Mouse (Mus musculus) T-cell, adult 2 months (primary cell): ENCODE results near the gene AC131692.1.

Experiments
- DNase-seq: peaks from one replicate; pipeline ENCODE4 v3.0.0; 2022; ENCODE audit warnings: low spot score

The AC131692.1 gene

DNA sequence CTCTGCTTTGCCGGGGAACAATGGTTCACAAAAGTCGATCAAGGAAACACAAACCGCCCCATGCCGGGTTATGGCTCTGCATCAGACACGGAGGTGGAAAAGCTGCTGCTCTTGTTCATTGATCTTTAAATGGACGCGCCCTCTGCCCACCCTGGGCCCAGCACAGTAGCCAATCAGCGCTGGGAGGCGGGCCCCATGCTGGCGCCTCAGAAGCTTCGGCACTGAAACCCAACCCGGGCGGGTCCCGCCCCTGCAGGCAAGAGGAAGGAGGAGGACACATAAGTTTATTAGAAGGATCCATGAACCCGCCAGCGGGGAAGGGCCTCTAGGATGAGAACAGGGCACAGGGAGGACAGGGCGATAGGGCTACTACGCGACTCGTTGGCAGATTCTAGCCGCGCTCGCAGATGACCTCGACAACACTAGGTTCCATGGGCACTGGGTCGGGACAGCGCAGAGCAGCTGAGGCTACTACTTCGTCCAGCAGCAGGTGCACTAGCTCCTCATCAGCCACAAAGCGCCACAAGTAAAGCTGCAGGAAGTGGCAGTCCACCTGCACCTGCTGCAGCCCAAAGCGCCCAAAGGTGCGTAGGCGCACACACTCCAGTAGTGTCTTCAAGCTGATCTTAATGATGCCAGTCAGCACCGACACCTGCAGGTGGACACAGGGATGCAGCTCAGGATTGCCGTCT, 26.3 kb upstream of the AC131692.1 start, which contains the start of gene Tm7sf2:
Tm7sf2 (minus strand) TSS at position 650 of the 692 bp plus-strand sequence.
- DNase-seq: peak; percentile 91

DNA sequence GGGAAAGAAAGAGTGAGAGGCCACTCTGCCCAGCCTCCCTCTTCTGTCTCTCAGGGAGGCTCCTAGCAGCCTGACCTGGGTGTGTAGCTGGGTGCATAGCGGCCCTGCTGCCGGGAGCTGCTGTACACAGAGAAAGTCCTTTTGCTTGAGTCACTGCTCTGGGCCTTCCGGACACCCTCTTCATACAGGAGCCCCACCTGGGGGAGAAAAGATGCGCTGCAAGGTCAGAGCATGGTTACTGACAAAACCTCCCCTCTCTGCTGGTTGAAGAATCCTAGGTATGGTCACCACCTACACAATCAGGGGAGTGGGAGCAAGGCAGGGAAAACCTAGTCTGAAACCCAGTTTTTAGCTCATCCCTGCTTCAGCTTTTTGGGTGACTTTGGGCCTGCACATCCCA, 25.3 kb upstream of the AC131692.1 start:
- no peak for DNase-seq

DNA sequence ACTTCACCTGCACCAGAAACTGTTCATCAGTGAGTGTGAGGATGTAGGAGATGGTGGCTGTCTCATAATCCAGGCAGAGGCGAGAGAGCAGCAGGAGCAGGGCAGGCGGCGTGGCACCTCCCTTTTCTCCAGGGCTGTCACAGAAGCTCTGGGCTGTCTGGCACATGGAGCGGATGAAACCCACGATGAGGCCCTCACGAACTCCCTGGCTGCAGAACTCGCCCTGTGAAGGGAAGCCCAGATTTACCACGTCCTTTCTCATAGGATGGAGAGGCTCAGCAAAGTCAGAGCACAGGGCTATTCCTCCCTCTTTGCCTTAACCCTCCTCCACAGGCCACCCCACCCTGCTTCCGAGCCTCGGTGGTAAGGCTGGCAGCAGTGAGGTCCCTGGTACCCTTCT, 24.4 kb upstream of the AC131692.1 start:
- no peak for DNase-seq

DNA sequence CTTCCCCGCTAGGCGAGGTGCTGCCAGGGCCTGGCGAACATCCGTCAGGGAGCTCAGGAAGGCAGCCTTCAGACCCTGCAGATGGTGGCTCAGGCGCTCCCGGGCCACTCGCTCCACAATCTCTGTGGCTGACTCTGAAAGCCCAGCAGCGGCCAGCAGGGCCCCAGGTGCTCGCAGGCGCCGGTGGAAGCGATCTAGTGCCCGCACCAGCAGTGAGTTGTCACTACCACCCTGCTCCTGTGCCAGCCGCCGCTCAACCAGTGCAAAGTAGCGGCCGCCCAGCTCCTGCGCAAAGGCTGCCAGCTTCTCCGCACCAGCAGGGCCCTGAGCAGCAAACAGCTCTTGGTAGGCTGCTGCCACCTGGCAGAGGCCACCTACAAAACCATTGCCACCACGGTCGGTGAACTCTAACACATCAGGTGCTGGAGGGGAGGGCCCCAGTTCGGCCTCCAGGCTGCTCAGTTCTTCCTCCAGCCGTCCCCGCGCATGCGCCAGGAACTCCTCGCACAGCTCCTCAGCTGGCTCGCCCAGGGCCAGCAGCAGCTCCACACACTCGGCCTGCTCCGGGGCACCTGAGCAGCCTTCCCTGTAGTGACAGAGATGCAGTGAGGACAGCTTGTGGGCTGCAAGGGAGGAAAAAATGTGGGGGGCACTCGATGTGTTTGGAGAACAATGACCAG, 23.5 kb upstream of the AC131692.1 start:
- no peak for DNase-seq

DNA sequence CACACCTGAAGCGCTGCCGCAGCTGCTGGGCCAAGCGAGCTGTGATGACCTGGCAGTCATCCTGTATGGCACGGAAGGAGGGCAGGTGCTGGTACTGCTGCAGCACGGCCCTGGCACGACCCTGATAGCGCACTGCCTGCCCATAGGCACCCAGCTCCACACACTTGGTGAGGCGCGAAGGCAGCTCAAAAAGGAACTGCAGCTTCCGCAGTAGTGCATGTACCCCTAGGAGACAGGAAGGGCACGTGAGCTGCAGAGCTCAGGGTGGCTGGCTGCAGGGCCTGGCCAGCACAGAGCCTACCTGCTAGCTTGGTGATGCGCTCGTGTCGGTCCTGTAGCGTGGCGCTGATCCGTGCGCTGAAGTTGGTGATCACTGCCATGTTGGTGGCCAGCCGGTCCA, 23.0 kb upstream of the AC131692.1 start:
- no peak for DNase-seq

DNA sequence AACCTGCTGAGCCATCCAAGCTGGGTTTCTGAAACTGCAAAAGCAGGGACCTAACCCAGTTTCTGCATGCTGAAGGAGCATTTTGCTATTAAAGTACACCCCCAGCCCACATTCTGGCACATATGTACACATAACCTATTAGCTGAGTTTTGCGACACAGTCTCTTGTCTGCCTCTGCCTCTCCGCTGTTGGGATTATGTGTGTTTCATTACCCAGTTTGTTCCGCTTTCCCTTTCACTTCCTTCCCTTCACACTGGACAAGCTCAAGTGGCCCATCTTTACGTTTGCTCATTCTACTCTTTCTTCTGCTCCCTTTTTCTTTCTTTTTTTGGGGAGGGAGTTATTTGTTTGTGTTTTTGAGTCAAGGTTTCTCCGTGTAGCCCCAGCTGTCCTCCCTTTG, 20.3 kb upstream of the AC131692.1 start:
- no peak for DNase-seq

DNA sequence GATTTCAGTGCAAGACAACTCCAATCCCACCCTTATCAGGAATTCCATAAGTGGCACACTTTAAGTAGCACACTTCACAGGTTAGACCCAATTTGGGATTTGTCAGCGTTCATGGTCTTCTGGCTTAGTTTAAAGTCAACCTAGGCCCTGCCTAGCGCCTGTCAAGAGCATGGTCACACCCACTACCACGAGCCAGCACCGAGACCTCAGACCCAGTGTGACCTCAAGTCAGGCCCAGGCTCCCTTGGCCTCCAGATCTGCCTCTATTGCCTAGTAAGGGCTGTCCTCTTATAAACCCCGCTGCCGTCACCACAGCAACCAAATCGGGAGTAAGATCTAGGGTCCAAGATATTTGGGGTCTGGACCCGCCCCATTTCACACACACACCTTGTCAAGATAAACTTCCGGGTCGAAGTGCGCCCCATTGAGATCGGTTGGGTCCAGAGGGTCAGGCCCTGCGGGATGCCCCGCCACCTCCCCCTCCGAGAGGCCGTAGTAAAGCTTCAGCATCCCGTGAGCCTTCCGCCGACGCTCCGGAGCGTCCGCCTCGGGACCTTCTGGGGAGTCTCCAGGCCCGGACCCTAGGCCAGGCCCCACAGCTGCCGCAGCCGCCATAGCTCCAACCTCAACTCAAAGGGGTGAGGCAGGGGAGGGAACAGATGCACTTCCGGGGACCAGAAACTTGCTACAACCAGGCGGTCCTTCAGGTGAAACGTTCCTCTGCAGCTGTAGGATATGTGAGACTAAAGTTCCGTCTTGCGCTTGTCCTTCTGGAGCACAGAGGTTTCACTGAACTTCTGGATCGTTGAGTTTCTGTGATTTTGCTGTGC, 17.4 kb upstream of the AC131692.1 start, which contains the start of gene Vps51:
Vps51 (minus strand) TSS at position 668 of the 830 bp plus-strand sequence.
- peak; percentile 88 for DNase-seq

DNA sequence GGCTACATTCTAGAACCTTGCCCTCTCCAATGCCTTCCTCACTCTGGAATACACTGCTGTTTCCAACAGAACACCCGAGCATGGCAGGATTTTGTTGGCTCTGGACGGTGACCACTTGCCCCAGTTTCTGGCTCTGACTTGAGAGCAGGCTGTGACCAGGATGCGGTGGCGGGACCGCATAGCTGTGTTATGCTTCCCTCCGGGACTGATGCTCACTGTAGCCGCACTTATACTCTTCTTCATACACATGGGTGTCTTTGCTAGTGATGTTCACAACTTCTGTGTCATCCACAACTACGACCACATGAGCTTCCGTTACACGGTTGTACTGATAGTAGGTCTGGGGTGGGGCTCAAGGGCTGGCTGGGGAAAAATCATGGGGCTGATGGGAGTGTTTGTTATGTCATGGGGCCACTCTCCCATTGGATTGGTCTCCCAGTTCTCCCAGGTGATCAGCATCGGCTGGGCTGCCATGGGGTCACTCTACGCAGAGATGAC, 14.2 kb upstream of the AC131692.1 start, which contains the start of gene Tmem262:
Tmem262 (plus strand) TSS at position 51 of the 498 bp plus-strand sequence.
- DNase-seq: no peak

DNA sequence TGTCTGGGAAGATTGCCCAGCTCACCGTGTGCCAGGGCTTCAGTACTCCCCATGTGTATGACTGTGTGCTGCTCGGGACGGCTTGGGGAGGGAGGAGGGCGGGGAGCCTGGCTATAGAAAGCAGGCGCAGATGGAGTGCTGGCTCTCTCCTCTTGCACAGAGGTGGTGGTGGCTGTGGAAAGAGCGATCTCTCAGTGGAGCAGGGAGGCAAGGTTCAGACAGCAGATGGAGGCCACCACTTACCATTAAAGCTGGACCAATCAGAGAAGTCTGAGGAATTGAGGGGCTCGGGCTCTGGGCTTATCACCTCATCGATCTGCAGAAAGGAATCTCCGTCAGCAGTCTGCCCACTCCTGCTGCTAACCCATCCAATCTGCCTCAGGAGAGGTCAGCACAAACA, 12.1 kb upstream of the AC131692.1 start, which contains the start of gene Gm28374:
Gm28374 (minus strand) TSS at position 101 of the 400 bp plus-strand sequence.
- DNase-seq: no peak

DNA sequence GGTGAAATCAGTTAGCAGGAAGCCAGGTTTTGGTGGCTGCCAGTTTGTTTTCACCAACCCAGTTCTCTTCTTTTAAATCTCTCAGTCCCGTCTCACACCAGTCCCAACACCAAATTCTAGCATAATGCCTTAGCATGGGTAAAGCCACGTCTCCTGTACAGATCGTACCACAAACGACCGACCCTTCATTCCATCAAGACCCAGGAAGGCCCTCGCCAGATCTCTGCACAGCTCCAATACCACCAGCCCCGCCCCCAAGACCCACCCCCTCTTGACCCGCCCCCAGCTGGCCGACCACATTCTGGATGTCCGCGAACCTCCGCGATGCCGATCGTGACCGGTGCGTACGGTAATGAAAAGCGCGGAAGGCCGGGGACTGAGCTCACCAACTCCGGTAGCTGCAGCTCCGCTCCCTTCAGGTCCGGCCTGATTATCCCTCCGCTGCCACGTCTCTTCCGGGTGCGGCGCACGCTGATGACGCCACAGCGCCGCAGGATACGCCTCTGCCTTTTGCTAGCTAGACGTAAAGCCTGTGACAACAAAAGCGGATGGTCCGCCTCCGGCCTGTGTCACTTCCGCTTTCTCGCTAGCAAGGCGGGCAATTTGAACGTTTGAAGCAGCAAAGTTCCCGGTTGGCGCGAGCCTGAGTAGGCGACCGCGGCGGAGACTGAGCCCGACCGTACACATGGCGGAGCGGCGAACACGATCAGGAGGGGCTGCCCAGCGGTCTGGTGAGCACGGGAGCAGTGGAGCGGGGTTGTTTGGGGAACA, 9.6 kb upstream of the AC131692.1 start, which contains the start of the genes Zfpl1 and Cdca5:
Zfpl1 (minus strand) TSS at position 479 of the 771 bp plus-strand sequence.
Cdca5 (plus strand) TSS at position 506 of the 771 bp plus-strand sequence.
- peak; percentile 98 for DNase-seq

DNA sequence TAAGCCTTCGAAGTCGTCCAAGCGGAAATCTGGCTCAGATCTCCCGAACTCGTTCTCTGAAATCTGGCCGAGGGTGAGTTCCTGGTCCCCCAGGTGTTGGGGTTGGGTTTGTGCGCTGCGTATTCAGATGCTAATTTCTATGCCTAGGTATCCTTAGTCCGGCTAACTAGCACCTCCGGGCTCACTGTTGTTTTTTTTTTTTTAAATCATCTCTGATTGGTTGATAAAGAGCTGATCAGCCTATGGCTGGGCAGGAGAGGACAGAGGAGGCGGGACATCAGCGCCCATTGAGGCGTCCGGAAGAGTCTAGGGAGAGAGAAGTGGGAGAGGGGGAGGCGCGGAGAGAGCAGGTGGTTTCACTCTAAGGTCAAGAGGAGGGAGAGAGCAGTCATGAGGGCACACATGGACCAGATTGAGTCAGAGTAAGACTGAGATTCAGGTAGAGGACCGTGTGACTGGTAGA, 8.8 kb upstream of the AC131692.1 start:
- DNase-seq: peak; percentile 51

DNA sequence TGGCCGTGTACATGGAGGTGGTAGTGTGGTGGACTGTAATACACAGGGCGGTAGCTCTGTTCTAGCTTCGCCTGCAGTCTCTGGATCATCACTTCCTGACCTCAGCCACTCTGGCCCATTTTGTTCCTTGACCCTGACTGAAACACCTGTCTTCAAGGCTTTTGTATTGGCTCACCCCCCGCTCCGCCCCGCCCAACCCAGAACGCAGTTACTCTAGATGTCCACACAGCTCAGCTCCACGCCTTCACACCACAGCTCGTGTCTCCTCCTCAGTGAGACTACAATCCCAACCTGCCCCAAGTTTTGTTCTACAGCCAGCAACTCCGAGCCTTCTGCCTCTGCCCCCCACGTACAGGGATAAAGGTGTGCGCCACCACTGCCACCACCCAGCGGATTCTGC, 5.4 kb upstream of the AC131692.1 start:
- DNase-seq: no peak

DNA sequence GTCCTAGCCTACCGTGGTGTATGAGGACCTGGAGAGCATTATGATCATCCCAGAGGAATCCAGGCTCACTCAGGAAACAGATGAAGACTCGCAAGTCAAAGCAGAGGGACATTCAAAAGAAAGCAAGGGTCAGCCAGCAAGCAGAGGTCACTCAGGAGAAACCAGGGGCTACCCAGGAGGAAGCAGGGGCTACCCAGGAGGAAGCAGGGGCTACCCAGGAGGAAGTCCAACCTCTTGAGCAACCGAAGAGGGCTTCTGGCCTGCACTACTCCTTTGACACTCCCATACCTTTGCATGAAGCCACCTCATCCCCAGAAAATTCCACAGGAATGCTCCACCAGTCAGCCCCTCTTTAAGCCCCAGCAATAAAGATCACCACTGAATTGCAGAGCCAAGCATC, 3.6 kb downstream of the AC131692.1 start:
- no peak for DNase-seq

DNA sequence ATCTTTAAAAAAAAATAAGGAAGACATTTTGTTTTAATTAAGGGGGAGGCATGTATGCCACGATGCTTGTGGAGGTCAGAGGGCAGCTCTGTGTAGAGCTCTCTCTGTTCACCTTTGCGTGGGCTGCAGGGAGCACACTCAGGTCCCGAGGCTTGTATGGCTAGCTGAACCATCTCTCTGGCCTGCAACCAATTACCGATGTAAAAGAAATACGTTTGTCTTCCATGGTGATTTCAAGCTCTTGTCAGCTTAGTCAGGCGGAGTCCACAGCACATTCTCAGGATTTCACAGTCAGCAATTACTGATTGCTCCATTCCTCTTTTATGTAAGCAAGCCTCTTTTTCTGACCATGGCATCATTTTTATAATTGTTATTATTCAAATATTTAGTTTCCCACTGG, 7.0 kb downstream of the AC131692.1 start:
- DNase-seq: no peak

DNA sequence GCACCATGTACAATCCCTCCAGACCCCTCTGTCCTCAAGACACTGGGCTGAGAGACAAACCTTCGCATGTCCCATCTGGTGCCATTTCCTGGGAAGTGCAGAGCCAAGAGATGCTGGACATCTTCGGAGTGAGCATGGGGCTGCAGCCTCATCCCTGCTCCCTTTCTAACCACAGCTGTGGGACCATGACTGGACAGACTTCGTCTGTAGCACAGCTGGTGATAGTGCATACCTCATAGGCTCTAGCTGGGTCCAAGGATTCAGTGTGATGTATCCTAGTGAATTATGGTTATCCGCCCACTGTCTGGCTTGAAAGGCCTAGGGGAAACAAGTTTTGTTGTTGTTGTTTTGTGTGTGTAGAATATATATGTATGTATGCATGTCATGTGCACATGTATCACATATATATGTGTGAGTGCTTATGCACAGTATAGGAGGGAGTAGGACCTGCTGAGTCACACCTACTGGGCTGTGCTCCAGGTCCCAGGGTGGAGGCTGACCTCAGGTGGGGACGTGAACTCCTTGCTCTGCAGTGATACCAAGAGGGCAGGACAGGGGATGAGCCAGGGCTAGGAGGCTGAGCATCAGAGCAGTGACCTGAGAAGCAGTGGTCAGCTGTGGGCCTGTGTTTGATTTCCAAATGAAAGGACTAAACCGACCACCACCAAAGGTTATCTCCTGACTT, 8.1 kb downstream of the AC131692.1 start:
- DNase-seq: no peak

DNA sequence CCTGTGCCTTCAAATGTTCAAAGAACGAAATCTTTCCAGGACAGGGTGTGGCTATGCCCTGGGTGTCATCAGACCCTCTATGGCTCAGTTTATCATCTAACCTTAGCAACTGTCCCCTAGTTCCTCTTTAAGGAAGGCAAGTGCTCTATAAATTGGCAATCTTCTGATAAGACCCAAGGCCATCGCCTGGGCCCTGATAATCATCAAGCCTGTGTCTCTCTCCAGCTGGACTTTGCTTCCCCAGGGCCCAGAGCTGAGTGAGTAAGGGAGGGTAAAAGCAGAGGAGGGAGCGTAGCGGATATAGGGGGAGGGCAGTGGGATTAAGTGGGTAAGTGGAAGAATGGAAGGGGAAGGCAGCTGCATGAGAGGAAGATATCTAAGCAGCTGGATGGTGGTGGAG, 10.3 kb downstream of the AC131692.1 start:
- DNase-seq: no peak

DNA sequence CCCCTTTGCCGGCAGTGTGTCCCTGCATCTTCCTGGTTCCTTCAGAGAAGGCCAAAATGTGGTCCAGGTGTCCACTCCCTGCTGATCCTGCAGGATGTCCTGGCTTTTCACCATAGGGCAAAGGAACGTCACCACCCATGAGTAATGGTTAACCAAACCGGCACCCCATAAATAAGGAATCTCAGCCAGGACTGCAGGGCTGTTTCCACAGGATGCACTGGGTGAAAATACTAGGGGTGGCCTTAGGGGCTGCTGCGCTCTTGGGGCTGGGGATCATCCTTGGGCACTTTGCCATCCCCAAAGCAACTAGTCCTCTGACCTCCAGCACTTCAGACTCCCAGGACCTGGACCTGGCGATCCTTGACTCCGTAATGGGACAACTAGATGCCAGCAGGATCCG, 11.4 kb downstream of the AC131692.1 start, which contains the start of gene Naaladl1:
Naaladl1 (plus strand) TSS at position 197 of the 400 bp plus-strand sequence.
- DNase-seq: no peak

DNA sequence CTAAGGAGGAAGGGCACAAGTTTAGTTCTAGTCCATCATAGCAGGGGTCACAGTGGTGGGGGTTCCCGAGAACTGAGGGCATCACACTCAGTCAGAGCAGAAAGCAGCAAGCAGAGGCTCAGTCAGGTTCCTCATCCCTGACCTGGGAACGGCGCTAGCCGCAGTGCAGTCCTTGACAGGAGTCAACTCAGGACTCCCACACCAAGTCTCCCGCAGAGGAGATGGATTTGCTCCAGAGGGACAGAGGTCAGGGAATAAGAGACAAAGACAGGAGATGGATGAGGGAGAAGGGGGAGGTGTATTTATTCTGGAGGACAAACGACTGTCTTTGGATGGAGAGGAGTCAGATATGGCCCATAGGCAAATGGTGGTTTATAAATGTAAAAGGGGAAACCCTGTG, 18.9 kb downstream of the AC131692.1 start:
- DNase-seq: no peak

DNA sequence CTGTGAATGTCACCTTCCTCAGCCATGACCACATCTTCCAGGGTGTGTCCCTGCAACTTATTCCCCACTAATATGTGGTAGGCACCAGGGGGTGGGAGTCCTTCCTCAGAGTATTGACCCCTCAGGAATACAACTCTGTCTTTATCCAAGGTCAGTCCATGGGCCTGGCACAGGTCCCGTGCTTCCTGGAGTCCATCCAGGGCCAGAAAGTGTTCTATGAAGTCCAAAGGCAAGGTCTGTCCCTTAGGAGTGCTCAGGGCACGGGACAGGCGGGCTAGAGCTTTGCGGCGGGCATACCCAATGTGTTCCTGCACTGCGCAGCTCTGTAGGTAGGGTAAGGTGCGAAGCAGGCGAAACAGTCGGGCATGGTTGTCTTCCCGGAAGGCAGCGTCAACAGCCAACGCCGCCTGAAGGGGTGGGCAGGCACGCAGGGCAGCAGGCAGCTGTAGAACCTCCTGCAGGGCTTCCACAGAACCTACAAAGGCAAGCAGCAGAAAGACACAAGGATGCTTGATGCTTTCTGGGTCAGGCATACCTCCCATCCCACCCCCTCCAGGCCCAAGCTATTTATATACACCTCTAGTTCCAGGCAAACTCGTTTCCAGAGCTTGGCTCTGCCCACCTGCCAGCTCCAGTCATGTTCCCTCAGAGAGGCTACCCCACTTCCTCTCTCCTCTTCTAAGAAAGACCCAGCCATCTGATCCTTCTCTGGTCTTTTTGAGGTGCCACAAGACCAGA, 22.1 kb downstream of the AC131692.1 start:
- DNase-seq: no peak
